Mouse (Mus musculus) liver, embryonic 14.5 days (tissue): ENCODE data around the gene Gm26965.

Source experiments
- CTCF ChIP-seq: IDR thresholded peaks from 2 replicates; pipeline ENCODE4 v1.5.1; 2016; ENCODE audit warnings: antibody characterized with exemption, low read depth, control low read depth
- EP300 ChIP-seq: IDR thresholded peaks from 2 replicates; pipeline ENCODE4 v1.6.1; 2016; ENCODE audit warnings: antibody characterized with exemption, low read depth

- TF ChIP-seq CTCF (no peak), EP300 (no peak)
Measured at GRCm38 (mm10) chr13:67451172-67452020, 74.6 kb downstream of the Gm26965 start, which contains the start of gene Zfp874a.
